Mouse (Mus musculus) embryonic fibroblast, embryonic 13.5 days (primary cell): Measurements from ENCODE around the gene Unc5a. TPM values are rescaled to one million over a fixed set of nuclear protein-coding genes. Genes with fewer than 3 reads are reported as not detected.
A peak's percentile ranks its signal among the peaks of the same experiment; 100 is the strongest.

Source experiments
- H3K27ac ChIP-seq: 2 replicates; pipeline ENCODE4 v1.5.1; 2012; ENCODE audit warnings: low read length, control low read depth, inconsistent platforms; ENCODE audit not compliant: insufficient read depth
- H3K4me1 ChIP-seq: 2 replicates; pipeline ENCODE4 v1.6.1; 2011; ENCODE audit warnings: low read length; ENCODE audit not compliant: control insufficient read depth, insufficient read depth
- H3K4me3 ChIP-seq: 2 replicates; pipeline ENCODE4 v1.5.1; 2011; ENCODE audit warnings: mild to moderate bottlenecking, control low read depth, low read length; ENCODE audit not compliant: insufficient read depth
- CTCF ChIP-seq: IDR thresholded peaks from 2 replicates; pipeline ENCODE4 v1.5.1; 2011; ENCODE audit warnings: mild to moderate bottlenecking, control low read depth, low read length, moderate library complexity, borderline replicate concordance; ENCODE audit not compliant: insufficient read depth
- POLR2A ChIP-seq: IDR thresholded peaks from 2 replicates; pipeline ENCODE4 v1.6.1; 2011; ENCODE audit warnings: low read depth, mild to moderate bottlenecking, control low read depth, low read length, moderate library complexity
- polyA plus RNA-seq: library from polyadenylated mRNA; stranded (reverse); fragments of >200 nt; gene quantifications from 2 replicates; pipeline ENCODE4 v1.2.4, GENCODE M21; 2011; ENCODE audit warnings: low read depth; ENCODE audit not compliant: missing spikeins, insufficient read length

Gene Unc5a
- polyA plus RNA-seq, 1 experiment: 2.5 TPM

- TF ChIP-seq CTCF (no peak), POLR2A (no peak)
- Histone ChIP-seq H3K4me1 (no peaks in the 10 kb centered on the region), H3K27ac (no peak overlapping the region), H3K4me3 (no peak overlapping the region)
Measured at GRCm38 (mm10) chr13:54951166-54951565, 2.0 kb downstream of the Unc5a start.

DNA sequence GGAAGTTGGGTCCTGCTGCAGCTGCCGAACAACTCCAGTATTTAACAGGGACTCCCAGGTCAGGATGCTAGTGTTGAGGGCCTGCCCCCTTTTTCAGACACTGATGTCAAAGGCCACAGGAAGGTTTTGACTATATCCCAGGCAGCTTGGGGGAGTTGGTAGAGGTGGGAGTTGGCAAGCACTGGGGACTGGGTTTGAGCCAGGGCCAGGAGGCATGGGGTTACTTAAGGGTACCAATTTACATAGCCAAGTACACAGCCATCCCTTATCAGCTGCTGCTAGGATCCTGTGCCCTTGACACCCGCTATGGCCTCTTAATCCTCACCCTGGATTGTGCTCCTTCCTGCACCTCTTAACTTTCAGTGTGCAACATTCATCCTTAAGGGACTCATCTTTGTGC, 5.5 kb downstream of the Unc5a start:
- H3K4me1 ChIP-seq: no peaks in the 10 kb centered on the region
- TF ChIP-seq CTCF: no peak
- no peak for TF ChIP-seq POLR2A
- H3K27ac ChIP-seq: no peak overlapping the region
- H3K4me3 ChIP-seq: no peak overlapping the region

- Histone ChIP-seq H3K4me3 (peak overlapping the region; percentile 23), H3K4me1 (no peaks in the 10 kb centered on the region; the same call in 1 of the 2 replicates), H3K27ac (no peak overlapping the region)
- TF ChIP-seq POLR2A (no peak), CTCF (no peak)
Measured at GRCm38 (mm10) chr13:54955695-54956471, 6.7 kb downstream of the Unc5a start.

DNA sequence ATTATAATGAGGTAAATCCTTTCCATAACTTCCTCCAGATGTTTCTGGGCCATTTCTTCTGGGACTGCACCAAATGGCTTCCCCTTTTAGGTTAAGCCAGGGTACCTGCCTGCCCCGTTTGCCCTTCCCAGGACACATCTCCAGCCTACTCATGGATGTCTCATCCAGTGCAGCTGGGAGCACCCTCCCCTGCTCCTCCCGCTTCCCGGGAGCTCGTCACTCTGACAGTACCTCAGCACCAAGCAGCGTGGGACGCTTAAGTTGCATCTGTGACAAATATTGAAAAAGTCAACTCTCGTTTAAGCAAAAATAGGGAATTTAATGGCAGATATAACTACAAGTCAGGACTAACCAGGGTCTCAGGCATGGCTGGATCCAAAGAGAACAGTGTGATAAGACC, 8.1 kb downstream of the Unc5a start:
- H3K4me3 ChIP-seq: no peak overlapping the region
- H3K27ac ChIP-seq: no peak overlapping the region
- TF ChIP-seq POLR2A (no peak), CTCF (no peak)
- no peaks in the 10 kb centered on the region; the same call in 1 of the 2 replicates for H3K4me1 ChIP-seq

DNA sequence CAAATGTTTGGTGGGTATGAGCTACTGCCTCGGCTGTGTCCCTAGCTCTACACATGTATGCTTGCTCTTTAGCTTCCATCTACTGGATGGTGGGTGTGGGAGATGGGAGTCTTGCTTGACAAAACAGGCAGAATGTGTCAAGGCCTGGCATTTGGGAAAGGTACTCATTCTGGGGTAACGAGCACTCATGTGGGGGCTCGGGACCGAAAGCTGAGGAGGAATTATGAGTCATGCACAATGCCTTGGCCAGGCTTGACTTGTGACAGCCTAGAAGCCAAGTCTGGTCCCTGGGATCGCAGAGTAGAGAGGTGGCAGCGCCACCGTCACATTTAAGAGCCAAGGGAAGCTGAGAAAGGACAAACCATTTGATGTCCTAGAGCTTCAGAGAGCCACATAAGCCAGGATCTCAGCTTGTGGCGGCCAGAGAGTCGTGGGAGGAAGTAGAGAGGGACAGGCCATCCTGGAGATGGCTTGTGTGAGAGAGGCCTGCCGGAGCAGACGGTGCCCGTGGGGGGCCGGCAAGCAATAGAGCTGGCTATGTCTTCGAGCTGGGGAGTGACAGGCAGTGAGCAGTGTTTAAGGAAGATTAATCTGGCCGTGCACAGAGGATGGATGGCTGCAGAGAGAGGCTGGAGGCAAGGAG, 10.0 kb downstream of the Unc5a start:
- Histone ChIP-seq H3K27ac (no peak overlapping the region), H3K4me1 (no peaks in the 10 kb centered on the region; the same call in 1 of the 2 replicates), H3K4me3 (no peak overlapping the region)
- TF ChIP-seq POLR2A (no peak), CTCF (no peak)

- TF ChIP-seq CTCF (no peak), POLR2A (no peak)
- no peak overlapping the region for H3K4me3 ChIP-seq
- H3K4me1 ChIP-seq: no peaks in the 10 kb centered on the region; the same call in 1 of the 2 replicates
- no peak overlapping the region for H3K27ac ChIP-seq
Measured at GRCm38 (mm10) chr13:54959842-54960241, 10.6 kb downstream of the Unc5a start.

GRCm38 (mm10) chr13:54960491-54960890, 11.3 kb downstream of the Unc5a start:
- no peaks in the 10 kb centered on the region; the same call in 1 of the 2 replicates for H3K4me1 ChIP-seq
- H3K27ac ChIP-seq: no peak overlapping the region
- TF ChIP-seq POLR2A: no peak
- TF ChIP-seq CTCF: no peak
- no peak overlapping the region for H3K4me3 ChIP-seq

GRCm38 (mm10) chr13:54965256-54965655, 16.0 kb downstream of the Unc5a start:
- TF ChIP-seq POLR2A (no peak), CTCF (no peak)
- H3K27ac ChIP-seq: no peak overlapping the region
- H3K4me1 ChIP-seq: no peaks in the 10 kb centered on the region; the same call in 1 of the 2 replicates
- H3K4me3 ChIP-seq: no peak overlapping the region

GRCm38 (mm10) chr13:54967501-54967900, 18.3 kb downstream of the Unc5a start:
- no peaks in the 10 kb centered on the region; the same call in 1 of the 2 replicates for H3K4me1 ChIP-seq
- no peak overlapping the region for H3K4me3 ChIP-seq
- H3K27ac ChIP-seq: no peak overlapping the region
- no peak for TF ChIP-seq CTCF
- no peak for TF ChIP-seq POLR2A

GRCm38 (mm10) chr13:54968636-54969035, 19.4 kb downstream of the Unc5a start:
- Histone ChIP-seq H3K4me3 (no peak overlapping the region), H3K4me1 (no peaks in the 10 kb centered on the region; the same call in 1 of the 2 replicates), H3K27ac (no peak overlapping the region)
- TF ChIP-seq CTCF (no peak), POLR2A (no peak)
